Mouse (Mus musculus) ES-Bruce4 (cell line): ENCODE results near the gene Kbtbd4.

Experiments
- CTCF ChIP-seq: IDR thresholded peaks from one replicate; pipeline ENCODE4 v1.8.1; 2011; ENCODE audit warnings: low read depth, low read length
- POLR2A ChIP-seq: IDR thresholded peaks from one replicate; pipeline ENCODE4 v1.8.1; 2011; ENCODE audit warnings: low read length; ENCODE audit not compliant: insufficient read depth

GRCm38 (mm10) chr2:90881824-90882223, 22.7 kb upstream of the Kbtbd4 start:
- TF ChIP-seq CTCF (no peak), POLR2A (no peak)
